Mouse (Mus musculus) megakaryocyte, adult 5-6 weeks (primary cell): ENCODE data around the gene Celsr1. TPM values are rescaled to one million over a fixed set of nuclear protein-coding genes. Genes with fewer than 3 reads are reported as not detected.
A peak's percentile ranks its signal among the peaks of the same experiment; 100 is the strongest.
"Not testable (repeated sequence)": the region's sequence is repeated elsewhere in the genome, so short reads cannot be mapped to it uniquely, and the experiment has no call there.

ENCODE experiments used
- ATAC-seq: 2 replicates; pipeline ENCODE4 v1.8.0; 2016; ENCODE audit warnings: mild to moderate bottlenecking, inconsistent platforms; ENCODE audit not compliant: poor library complexity, severe bottlenecking
- total RNA-seq, 2 experiments: library from RNA; stranded (forward) in 1 of 2; stranded (reverse) in 1 of 2; fragments of 153-499, 151-499 nt in 1 of 2; fragments of 221-1000, 200-1000 nt in 1 of 2; gene quantifications; 2 replicates each; pipeline versions ENCODE4 v1.2.3 to v1.2.4; 2015 to 2017

Gene Celsr1
- total RNA-seq, 2 experiments from 2014 or later, result 1.2 TPM

GRCm38 (mm10) chr15:86064850-86065229, 31.3 kb upstream of the Celsr1 start:
- ATAC-seq, result no peak

GRCm38 (mm10) chr15:86064191-86064849, 30.7 kb upstream of the Celsr1 start:
- ATAC-seq, result peak; percentile 16; the same call in 1 of the 2 replicates

GRCm38 (mm10) chr15:86061848-86062481, 28.4 kb upstream of the Celsr1 start:
- ATAC-seq, result no peak

- no peak for ATAC-seq
These were observed 27.6 kb upstream of the Celsr1 start for GRCm38 (mm10) chr15:86061221-86061620.

GRCm38 (mm10) chr15:86060581-86060980, 27.0 kb upstream of the Celsr1 start:
- ATAC-seq, result no peak

GRCm38 (mm10) chr15:86059835-86060380, 26.3 kb upstream of the Celsr1 start:
- no peak for ATAC-seq

GRCm38 (mm10) chr15:86058931-86059834, 25.6 kb upstream of the Celsr1 start:
- peak; percentile 37 for ATAC-seq

GRCm38 (mm10) chr15:86058394-86058915, 24.9 kb upstream of the Celsr1 start:
- ATAC-seq, result peak; percentile 34

GRCm38 (mm10) chr15:86057908-86058307, 24.3 kb upstream of the Celsr1 start:
- ATAC-seq, result no peak

- no peak for ATAC-seq
These were observed 23.8 kb upstream of the Celsr1 start, which contains the start of gene Gramd4 for GRCm38 (mm10) chr15:86057413-86057812. TSS of gene Gramd4 (plus strand) at chr15:86057695.

GRCm38 (mm10) chr15:86056221-86056760, 22.7 kb upstream of the Celsr1 start:
- ATAC-seq, result peak; percentile 33; the same call in 1 of the 2 replicates

- ATAC-seq, result not testable (repeated sequence)
These were observed 21.3 kb upstream of the Celsr1 start for GRCm38 (mm10) chr15:86054861-86055260.

GRCm38 (mm10) chr15:86053890-86054536, 20.4 kb upstream of the Celsr1 start:
- ATAC-seq, result peak; percentile 53

GRCm38 (mm10) chr15:86051878-86052478, 18.4 kb upstream of the Celsr1 start:
- ATAC-seq, result no peak

- peak; percentile 83 for ATAC-seq
These were observed 17.6 kb upstream of the Celsr1 start for GRCm38 (mm10) chr15:86051152-86051551.

- ATAC-seq, result no peak
These were observed 16.7 kb upstream of the Celsr1 start for GRCm38 (mm10) chr15:86050170-86050743.

GRCm38 (mm10) chr15:86049510-86049909, 15.9 kb upstream of the Celsr1 start:
- no peak for ATAC-seq

- ATAC-seq, result 0 out of 2 replicates have a peak, but pooled peaks have one; percentile 19
These were observed 8.8 kb upstream of the Celsr1 start for GRCm38 (mm10) chr15:86042364-86042763.

GRCm38 (mm10) chr15:86041421-86041820, 7.8 kb upstream of the Celsr1 start:
- no peak for ATAC-seq
